Mouse (Mus musculus) intestine, embryonic 16.5 days (tissue): ENCODE data around the gene Zdhhc14. TPM values are rescaled to one million over a fixed set of nuclear protein-coding genes. Genes with fewer than 3 reads are reported as not detected.

Experiments used
- ATAC-seq: fragments of 200-750 bp; cut with Nextera tagmentation; 2 replicates; pipeline ENCODE4 v1.8.0; 2017; ENCODE audit warnings: moderate TSS enrichment, moderate library complexity
- H3K27ac ChIP-seq: fragments of 300-500 bp; sonication (generic); 2 replicates; pipeline ENCODE4 v1.5.1; 2014; ENCODE audit warnings: mild to moderate bottlenecking, low read length
- H3K27me3 ChIP-seq: fragments of 300-500 bp; sonication (generic); replicated peaks from 2 replicates; pipeline ENCODE4 v1.6.1; 2014; ENCODE audit warnings: low read length, control low read depth, mixed read lengths; ENCODE audit not compliant: control insufficient read depth, insufficient read depth
- H3K36me3 ChIP-seq: fragments of 300-500 bp; sonication (generic); 2 replicates; pipeline ENCODE4 v1.6.1; 2014; ENCODE audit warnings: low read length, control low read depth; ENCODE audit not compliant: control insufficient read depth, insufficient read depth
- H3K4me1 ChIP-seq: fragments of 300-500 bp; sonication (generic); 2 replicates; pipeline ENCODE4 v1.6.1; 2014; ENCODE audit warnings: low read length, control low read depth, mixed read lengths; ENCODE audit not compliant: control insufficient read depth, insufficient read depth
- H3K4me2 ChIP-seq: fragments of 300-500 bp; sonication (generic); 2 replicates; pipeline ENCODE4 v1.6.1; 2014; ENCODE audit warnings: low read depth, low read length, control low read depth
- H3K4me3 ChIP-seq: fragments of 300-500 bp; sonication (generic); 2 replicates; pipeline ENCODE4 v1.5.1; 2014; ENCODE audit warnings: mild to moderate bottlenecking, low read length
- H3K9ac ChIP-seq: fragments of 300-500 bp; sonication (generic); 2 replicates; pipeline ENCODE4 v1.6.1; 2014; ENCODE audit warnings: low read depth, low read length
- H3K9me3 ChIP-seq: fragments of 300-500 bp; sonication (generic); 2 replicates; pipeline ENCODE4 v1.6.1; 2016; ENCODE audit warnings: low read length, control low read depth; ENCODE audit not compliant: control insufficient read depth
- WGBS: fragments of 180-500 bp; shearing (Covaris S2); extraction: QIAGEN DNeasy Blood & Tissue Kit; methylation state at CpG from one replicate; pipeline ENCODE4 v1.1.7; 2014; 5-methylcytosine and 5-hydroxymethylcytosine counted together
- polyA plus RNA-seq: library from polyadenylated mRNA; unstranded; fragments of >200 nt; fragmentation: Nextera tagmentation; extraction: Ambion mirVana; gene quantifications from 2 replicates; pipeline ENCODE4 v1.2.1, GENCODE M21; 2015

The Zdhhc14 gene
- polyA plus RNA-seq, 1 experiment from 2014 or later, result 0.48 TPM

- WGBS, result 90% methylated on average over 10 of the region's 10 CpGs
- H3K36me3 ChIP-seq, result no peaks in the 10 kb centered on the region
These were observed 27.1 kb downstream of the Zdhhc14 start for GRCm38 (mm10) chr17:5519466-5519865.

GRCm38 (mm10) chr17:5519910-5520592 lies 27.7 kb downstream of the Zdhhc14 start:
- ATAC-seq, result no peak
- no peak overlapping the region for H3K4me2 ChIP-seq

More at GRCm38 (mm10) chr17:5519466-5519865, 27.1 kb downstream of the Zdhhc14 start:
- Histone ChIP-seq H3K9ac (no peak overlapping the region), H3K27ac (no peak overlapping the region), H3K4me3 (no peak overlapping the region), H3K4me1 (no peaks in the 10 kb centered on the region), H3K4me2 (no peak overlapping the region), H3K9me3 (no peaks in the 10 kb centered on the region), H3K27me3 (no peaks in the 10 kb centered on the region)
- ATAC-seq, result no peak

DNA sequence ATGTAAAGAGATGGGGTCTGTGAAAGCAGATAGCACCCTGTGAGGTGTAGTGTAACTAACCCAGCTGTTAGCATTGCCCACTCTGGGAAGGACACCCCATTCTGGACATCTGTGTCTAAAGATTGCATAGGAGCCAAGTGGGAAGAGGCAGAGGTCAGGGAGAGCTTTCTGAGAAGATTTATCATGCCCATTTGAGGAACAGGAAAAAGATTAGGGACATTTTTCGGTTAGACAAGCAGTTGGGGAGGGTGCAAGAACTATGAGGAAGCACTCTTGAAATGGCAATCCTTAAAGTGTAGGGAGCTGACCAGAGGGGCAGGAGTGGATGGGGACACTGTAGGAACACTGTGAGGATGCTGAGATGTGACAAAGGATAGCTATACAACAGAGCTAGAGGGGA lies 29.2 kb downstream of the Zdhhc14 start:
- 68% methylated on average over 1 of the region's 1 CpGs for WGBS
- Histone ChIP-seq H3K36me3 (no peaks in the 10 kb centered on the region), H3K4me2 (no peak overlapping the region)

More at GRCm38 (mm10) chr17:5519910-5520592, 27.7 kb downstream of the Zdhhc14 start:
- H3K9me3 ChIP-seq, result no peaks in the 10 kb centered on the region
- no peaks in the 10 kb centered on the region for H3K4me1 ChIP-seq
- no peak overlapping the region for H3K9ac ChIP-seq
- 81% methylated on average over 13 of the region's 13 CpGs for WGBS
- H3K27me3 ChIP-seq, result no peaks in the 10 kb centered on the region
- no peaks in the 10 kb centered on the region for H3K36me3 ChIP-seq
- H3K27ac ChIP-seq, result no peak overlapping the region
- no peak overlapping the region for H3K4me3 ChIP-seq

GRCm38 (mm10) chr17:5529552-5529951 lies 37.2 kb downstream of the Zdhhc14 start:
- no peak overlapping the region for H3K4me2 ChIP-seq
- 89% methylated on average over 6 of the region's 6 CpGs for WGBS
- H3K27me3 ChIP-seq, result no peaks in the 10 kb centered on the region

More for the DNA sequence above, 29.2 kb downstream of the Zdhhc14 start:
- no peak overlapping the region for H3K27ac ChIP-seq
- H3K4me3 ChIP-seq, result no peak overlapping the region
- ATAC-seq, result no peak
- H3K9me3 ChIP-seq, result no peaks in the 10 kb centered on the region
- no peaks in the 10 kb centered on the region for H3K27me3 ChIP-seq
- no peaks in the 10 kb centered on the region for H3K4me1 ChIP-seq
- no peak overlapping the region for H3K9ac ChIP-seq

DNA sequence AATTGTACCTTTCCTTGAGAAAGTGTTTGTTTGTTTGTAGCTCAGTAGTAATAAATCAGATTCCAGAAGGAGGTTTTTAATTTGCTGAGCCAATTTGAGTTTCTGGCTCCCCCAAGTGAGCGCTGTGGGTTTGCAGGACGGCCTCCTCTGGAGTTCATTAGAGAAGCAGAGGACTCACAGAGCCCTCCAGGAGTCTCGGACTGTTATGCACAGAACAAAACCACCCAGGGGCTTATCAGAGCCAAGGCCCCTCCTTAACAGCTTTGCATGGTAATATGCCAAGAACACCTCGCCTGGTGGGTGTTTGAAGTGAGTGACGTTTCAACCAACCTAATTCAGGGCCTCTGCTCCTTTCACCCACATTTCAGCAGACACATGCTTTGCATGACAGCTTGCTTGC lies 40.5 kb downstream of the Zdhhc14 start:
- Histone ChIP-seq H3K9me3 (no peaks in the 10 kb centered on the region), H3K4me1 (0 out of 2 replicates have a peak, but pooled peaks cover 5% of the 10 kb centered on the region), H3K27ac (no peak overlapping the region), H3K4me2 (no peak overlapping the region), H3K4me3 (no peak overlapping the region), H3K9ac (no peak overlapping the region), H3K27me3 (no peaks in the 10 kb centered on the region), H3K36me3 (no peaks in the 10 kb centered on the region)
- 48% methylated on average over 5 of the region's 5 CpGs for WGBS
- ATAC-seq, result no peak

More at GRCm38 (mm10) chr17:5529552-5529951, 37.2 kb downstream of the Zdhhc14 start:
- Histone ChIP-seq H3K27ac (no peak overlapping the region), H3K36me3 (no peaks in the 10 kb centered on the region), H3K4me3 (no peak overlapping the region), H3K9ac (no peak overlapping the region), H3K9me3 (no peaks in the 10 kb centered on the region), H3K4me1 (no peaks in the 10 kb centered on the region)
- no peak for ATAC-seq

DNA sequence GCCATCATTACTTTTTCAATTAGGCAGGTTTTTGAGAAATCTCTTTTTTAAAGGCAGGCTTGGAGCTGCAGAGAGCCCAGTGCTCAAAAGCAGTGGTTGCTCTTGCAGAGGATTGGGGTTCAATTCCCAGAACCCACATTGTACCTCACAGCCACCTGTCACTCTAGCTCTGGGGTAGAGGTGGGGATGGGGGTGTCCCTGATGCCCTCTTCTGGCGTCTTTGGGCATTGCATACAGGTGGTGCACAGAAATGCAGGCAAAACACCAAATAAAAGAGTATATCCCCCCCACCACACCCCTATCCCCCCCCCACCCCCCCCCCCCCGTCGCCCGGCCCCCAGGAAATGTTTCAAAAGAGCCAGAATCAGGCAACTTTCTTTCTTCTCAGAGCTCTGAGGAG lies 43.0 kb downstream of the Zdhhc14 start:
- 36% methylated on average over 3 of the region's 4 CpGs for WGBS
- Histone ChIP-seq H3K36me3 (no peaks in the 10 kb centered on the region), H3K4me1 (0 out of 2 replicates have a peak, but pooled peaks cover 5% of the 10 kb centered on the region), H3K9me3 (no peaks in the 10 kb centered on the region), H3K27ac (no peak overlapping the region), H3K4me2 (no peak overlapping the region), H3K4me3 (no peak overlapping the region), H3K27me3 (no peaks in the 10 kb centered on the region), H3K9ac (no peak overlapping the region)
- ATAC-seq, result no peak

DNA sequence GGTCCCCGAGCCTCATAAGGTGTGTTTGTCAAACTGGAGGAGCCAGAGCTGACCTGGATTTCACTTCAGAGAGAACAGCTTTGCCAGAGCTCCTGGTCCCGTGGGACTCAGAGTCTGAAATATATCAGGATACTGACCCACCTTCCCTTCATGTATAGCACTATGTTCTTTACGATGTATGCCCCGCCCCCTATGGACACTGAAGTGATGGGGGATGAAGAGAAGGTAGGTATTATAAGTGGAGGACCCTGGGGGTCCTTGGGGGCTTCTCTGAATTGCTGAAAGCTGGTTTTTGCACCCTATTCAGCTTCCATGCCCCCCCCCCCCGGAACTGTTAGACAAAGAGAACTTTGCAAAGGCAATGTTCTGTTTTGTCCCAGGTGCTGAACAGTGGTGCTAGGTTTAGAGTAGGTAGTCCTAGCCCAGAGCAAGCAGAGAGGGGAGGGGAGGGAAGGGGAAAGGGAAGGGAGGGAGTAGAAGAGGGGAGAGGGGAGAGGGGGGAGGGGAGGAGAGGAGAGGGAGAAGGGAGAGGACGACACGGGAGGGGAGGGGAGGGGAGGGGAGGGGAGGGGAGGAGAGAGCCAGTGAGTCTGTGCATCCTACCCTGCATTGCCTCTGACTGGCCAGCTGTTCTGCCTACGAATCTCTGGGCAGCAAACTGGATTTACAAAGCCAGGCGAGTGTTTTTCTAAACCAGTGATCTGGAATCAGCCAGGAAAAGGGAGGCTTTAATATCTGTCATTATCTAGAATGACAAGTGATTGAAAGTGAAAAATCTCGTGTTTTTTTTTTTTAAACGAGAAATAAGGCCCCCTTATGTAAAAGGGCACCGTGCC lies 44.1 kb downstream of the Zdhhc14 start:
- Histone ChIP-seq H3K4me1 (0 out of 2 replicates have a peak, but pooled peaks cover 5% of the 10 kb centered on the region), H3K9ac (no peak overlapping the region), H3K27ac (no peak overlapping the region), H3K36me3 (no peaks in the 10 kb centered on the region), H3K9me3 (no peaks in the 10 kb centered on the region), H3K4me2 (no peak overlapping the region), H3K27me3 (no peaks in the 10 kb centered on the region), H3K4me3 (no peak overlapping the region)
- no peak for ATAC-seq
- WGBS, result 61% methylated on average over 12 of the region's 12 CpGs

- H3K4me3 ChIP-seq, result no peak overlapping the region
- ATAC-seq, result no peak
- H3K27me3 ChIP-seq, result no peaks in the 10 kb centered on the region
- no peak overlapping the region for H3K9ac ChIP-seq
- WGBS, result 65% methylated on average over 11 of the region's 11 CpGs
- H3K9me3 ChIP-seq, result no peaks in the 10 kb centered on the region
- no peaks in the 10 kb centered on the region for H3K36me3 ChIP-seq
- no peak overlapping the region for H3K27ac ChIP-seq
- no peak overlapping the region for H3K4me2 ChIP-seq
- 0 out of 2 replicates have a peak, but pooled peaks cover 5% of the 10 kb centered on the region for H3K4me1 ChIP-seq
These were observed 44.8 kb downstream of the Zdhhc14 start for GRCm38 (mm10) chr17:5537095-5537575.

DNA sequence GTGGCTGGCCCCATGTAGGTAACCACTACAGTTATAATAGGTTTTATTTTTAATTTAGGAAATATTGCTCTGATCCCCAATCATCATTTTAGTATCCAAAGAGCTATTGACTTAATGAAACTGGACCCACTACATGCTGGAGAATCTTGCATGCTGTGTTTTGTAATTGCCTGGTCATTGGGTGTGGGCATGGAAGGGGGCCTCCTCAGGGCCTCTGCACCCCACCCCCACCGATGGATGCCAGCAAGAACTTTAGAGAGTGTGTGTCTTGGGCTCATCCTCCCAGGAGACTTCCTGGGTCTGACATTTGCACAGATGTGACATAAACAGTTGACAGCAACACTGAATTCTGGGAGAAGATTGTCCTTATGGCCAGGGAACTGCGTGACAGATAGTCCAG lies 49.8 kb downstream of the Zdhhc14 start:
- Histone ChIP-seq H3K36me3 (no peaks in the 10 kb centered on the region), H3K4me1 (0 out of 2 replicates have a peak, but pooled peaks cover 4% of the 10 kb centered on the region), H3K4me3 (no peak overlapping the region), H3K27me3 (no peaks in the 10 kb centered on the region), H3K9me3 (no peaks in the 10 kb centered on the region), H3K4me2 (no peak overlapping the region), H3K9ac (no peak overlapping the region), H3K27ac (no peak overlapping the region)
- 80% methylated on average over 2 of the region's 2 CpGs for WGBS
- no peak for ATAC-seq
